Mouse (Mus musculus) monocyte, adult 5-6 weeks (primary cell): ENCODE measurements around the gene Nsmce3. TPM values are rescaled to one million over a fixed set of nuclear protein-coding genes. Genes with fewer than 3 reads are reported as not detected.

Source experiments
- ATAC-seq: fragments of 153-309, 156-312 bp; replicated peaks from 2 replicates; pipeline ENCODE4 v1.8.0; 2017; ENCODE audit warnings: mild to moderate bottlenecking; ENCODE audit not compliant: low TSS enrichment, insufficient number of reproducible peaks, severe bottlenecking, poor library complexity, low FRiP score
- total RNA-seq: library from RNA; stranded (forward); fragments of 200-1000, 200-491, 200-594 nt; gene quantifications from 3 replicates; pipeline ENCODE4 v1.2.3, GENCODE M21; 2017

Nsmce3 gene
- total RNA-seq, 1 experiment from 2014 or later: 7.1 TPM

DNA sequence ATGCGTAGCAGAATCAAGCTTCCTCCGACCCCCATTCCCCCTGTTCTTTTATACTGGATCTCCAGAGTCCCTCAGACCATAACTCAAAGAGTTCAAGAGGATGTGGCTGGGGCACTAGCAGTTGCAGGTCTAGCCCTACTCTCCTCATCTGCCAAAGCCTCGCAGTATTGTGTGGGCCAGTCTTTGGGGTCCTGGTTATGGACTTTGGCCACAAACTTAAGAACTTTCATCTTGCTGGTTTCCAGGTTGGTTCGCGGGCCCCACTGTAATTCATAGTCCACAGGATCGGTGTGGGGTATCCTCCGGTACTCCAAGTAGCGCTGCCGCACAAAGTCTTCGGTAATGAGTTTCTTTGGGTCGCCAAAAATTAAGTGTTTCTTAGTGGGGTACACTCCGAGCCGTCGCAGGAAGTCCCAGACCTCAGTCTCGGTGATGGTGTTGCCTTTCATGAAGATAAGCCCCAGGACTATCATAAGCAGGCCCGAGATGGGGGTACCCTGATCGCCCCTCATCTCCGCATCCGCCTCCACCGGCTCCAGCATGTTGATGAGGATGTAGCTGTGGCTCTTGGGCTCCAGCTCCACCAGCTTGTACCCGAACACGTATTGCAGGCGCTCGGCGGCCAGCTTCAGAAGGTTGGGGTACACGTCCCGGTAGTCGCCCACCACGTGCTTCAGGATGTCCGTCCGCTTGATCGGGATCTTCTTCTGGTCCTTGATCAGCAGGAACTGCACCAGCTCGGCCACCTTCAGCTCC is 632 bp downstream of the Nsmce3 start:
- ATAC-seq: peak; percentile 19; the same call in 1 of the 2 replicates

- ATAC-seq: no peak
Observed at GRCm38 (mm10) chr7:64869549-64870065, 3.2 kb downstream of the Nsmce3 start.

DNA sequence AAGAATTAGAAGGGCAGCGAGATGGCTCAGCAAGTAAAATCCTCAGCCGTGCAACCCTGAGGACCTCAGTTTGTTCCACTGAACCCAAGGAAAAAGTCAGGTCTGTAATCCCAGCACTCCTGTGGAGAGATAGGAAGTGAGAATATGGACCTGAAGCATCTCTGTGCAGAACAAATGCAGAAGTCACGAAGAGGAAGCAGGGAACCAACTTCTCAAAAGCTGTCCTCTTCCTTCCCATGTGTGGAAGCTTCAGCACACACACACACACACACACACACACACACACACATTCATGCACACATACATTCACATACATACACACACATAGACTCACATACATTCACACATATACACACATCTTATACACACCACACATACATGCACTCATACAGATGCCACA is 9.3 kb downstream of the Nsmce3 start:
- ATAC-seq: peak; percentile 61; the same call in 1 of the 2 replicates

DNA sequence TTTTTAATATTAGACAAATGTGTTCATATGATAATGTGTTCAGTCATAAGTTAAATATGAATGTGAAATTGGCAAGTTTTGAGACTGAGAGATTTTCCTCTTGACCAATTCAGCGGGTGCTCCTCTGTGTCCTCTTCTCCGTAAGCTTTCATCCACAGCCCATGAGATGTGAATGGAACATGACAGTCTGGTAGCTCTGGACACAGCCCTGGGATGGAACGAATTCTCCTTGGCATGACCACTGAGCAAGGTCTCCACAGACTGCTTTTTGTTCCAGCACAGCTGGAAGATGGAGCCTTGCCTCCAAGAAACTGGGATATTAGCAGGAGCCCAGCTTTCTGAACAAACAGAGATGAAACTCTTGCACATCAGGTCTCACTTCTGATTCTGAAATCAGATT is 9.8 kb downstream of the Nsmce3 start:
- ATAC-seq: no peak

GRCm38 (mm10) chr7:64856526-64857082 is 16.2 kb downstream of the Nsmce3 start:
- ATAC-seq: no peak

DNA sequence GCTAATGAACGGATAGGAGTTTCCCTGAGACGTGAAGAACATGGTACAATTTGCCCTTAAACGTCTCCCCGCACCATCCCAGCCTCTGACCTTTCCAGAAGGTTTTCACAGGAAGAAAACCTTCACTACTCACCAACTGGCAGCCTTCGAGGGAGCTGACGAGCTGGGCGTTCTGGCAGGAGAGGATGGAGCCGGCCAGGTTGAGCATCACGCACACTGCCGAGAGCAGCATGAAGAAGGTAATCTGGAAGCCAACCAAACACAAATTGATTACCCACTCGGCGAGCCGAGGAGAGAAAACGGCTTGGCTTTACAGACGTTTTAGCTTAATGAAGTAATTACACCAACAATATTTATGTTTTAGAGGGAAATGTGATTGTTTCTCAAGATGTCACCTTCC is 16.8 kb downstream of the Nsmce3 start:
- no peak for ATAC-seq

GRCm38 (mm10) chr7:64855389-64855927 is 17.3 kb downstream of the Nsmce3 start:
- ATAC-seq: no peak

GRCm38 (mm10) chr7:64850791-64851190 is 22.0 kb downstream of the Nsmce3 start:
- no peak for ATAC-seq

- no peak for ATAC-seq
Observed at GRCm38 (mm10) chr7:64847366-64847899, 25.4 kb downstream of the Nsmce3 start.

GRCm38 (mm10) chr7:64846061-64846460 is 26.7 kb downstream of the Nsmce3 start:
- ATAC-seq: no peak

DNA sequence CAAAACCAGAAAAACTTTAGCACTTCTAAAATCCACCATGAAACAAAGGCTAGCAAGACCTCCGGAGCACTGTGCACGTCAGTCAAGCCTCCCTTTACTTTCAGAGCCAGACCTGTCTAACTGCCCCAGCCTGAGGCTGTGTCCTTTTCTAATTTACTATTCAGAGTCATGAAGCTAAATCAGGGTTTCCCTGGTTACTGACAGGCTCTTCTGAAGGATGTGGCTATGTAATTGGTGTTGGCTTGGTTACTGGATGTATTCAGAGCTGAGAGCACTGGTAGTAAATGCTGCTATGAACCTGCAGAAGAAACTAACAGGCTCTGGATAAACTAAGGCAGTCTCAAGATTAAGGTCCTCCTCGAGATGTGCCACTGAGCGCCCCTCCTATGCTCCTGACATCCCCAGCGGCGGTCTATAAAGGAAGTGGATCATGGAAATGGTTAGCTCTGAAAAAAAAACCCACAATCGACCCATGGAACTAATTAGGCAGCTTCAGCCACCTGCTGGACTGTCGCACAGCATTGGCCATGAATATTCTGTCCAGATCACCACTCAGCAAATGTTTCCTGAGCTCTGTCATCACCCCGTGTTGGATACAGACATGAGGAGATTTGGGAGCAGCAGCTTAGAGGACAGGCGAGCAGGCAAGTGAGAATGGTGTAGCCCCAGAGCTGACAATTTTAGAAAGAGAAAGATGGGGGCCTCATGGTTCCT is 31.7 kb downstream of the Nsmce3 start:
- no peak for ATAC-seq

GRCm38 (mm10) chr7:64840576-64840895 is 32.3 kb downstream of the Nsmce3 start:
- ATAC-seq: no peak

DNA sequence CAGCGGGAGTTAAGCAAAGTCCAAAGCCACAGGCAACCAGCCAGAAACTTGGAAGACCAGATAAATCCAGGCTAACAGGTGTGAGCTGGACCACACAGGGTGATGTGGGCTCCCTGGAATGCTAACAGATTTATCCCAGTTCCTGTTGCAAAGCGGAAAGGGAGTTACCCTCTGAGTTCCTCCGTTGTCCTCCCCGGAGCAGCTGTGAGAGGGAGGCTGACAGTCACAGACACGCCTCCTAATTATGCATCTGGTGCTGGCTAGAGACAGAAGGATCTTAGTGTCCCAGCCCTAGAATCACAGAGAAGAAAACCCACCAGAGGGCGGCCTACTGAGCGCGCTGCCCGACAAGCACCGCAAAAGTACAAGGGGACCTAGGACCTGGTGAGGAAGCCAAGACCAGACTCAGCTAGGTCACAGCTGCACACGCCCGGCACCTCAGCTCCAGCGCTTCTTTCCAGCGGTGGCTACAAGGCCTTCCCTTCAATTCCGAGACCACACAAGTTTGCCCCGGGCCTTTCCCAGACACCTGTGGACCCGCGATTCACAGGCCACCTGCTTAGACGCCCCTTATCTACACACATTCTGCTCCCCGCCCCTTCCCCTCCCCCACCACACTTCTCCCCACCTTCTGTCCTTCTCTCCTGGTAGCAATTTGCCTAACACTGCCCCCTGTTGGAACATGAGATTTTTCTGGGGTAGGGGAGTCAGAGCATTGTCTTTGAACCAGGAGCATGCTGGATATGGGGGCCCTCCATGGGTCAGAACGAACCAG is 32.8 kb downstream of the Nsmce3 start:
- no peak for ATAC-seq

DNA sequence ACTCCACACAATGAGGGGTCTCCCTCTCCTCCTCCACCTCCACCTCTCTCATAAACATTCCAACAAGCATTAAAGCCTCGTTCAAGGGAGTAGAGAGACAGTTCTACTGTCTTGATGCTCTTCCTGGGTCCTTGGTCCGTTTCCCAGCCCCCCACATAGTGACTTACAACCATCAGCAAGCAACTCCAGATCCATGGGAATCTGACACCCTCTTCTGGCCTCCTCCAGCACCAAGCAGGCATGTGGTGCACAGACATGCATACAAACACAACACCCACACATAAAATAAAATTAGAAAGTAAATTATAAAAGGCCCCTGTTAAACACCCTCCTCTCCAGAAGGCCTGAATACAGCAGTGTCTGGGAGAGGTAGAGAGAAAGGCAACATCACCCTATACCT is 33.5 kb downstream of the Nsmce3 start:
- no peak for ATAC-seq

GRCm38 (mm10) chr7:64830214-64830995 is 42.4 kb downstream of the Nsmce3 start:
- no peak for ATAC-seq

DNA sequence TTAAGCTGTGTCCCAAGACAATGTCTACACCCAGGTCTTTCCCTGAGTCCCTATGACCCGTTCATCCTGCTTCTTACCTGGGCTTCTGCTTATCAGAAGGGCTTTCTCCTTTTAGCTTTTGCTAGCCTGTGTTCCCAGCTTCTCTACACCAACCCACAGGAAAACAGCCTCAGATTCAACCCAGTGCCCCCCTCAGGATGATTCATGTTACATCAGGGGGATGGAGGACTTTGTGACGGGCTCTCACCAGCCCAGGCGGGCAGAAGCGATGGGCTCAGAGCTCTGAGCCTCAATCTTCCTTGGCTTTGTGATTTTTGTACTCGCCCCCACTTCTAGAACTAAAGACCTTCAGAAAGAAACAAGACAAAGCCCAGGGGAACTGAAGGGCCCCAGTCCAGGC is 51.7 kb downstream of the Nsmce3 start:
- no peak for ATAC-seq

DNA sequence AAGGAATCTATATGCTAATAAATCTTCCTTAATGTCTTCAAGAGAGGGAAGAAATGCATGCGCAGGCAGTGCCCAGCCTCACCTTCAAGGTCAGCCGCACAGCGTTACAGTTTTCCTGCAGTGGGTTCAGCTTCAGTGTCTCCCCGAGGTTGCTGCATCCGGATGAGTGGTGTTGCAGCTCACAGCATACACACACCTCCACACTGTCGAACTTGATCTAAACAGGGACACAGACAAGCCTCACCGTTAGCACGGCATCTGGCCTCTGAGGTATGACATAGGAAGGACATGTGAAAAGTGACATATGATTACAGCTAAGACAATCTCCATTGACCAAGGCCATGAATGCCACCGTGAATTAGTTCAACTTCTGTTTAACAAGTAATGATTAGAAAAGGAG is 53.1 kb downstream of the Nsmce3 start:
- no peak for ATAC-seq
